Mouse (Mus musculus) layer of hippocampus, postnatal 14 days (tissue): ENCODE measurements at regions not wholly inside any gene's neighbourhood (a gene's known extent, or its start where the extent isn't known, plus 50 kb on each side); places are given as distances from the start of the nearest gene placed in this dataset.

Source experiments
- DNase-seq, 2 experiments: peaks; one replicate each; pipeline ENCODE4 v3.0.0; 2021 to 2022; ENCODE audit warnings: low spot score in 2 of 2, mixed read lengths in 1 of 2

GRCm38 (mm10) chr14:76917139-76917929 lies 119.2 kb upstream of the Ccdc122 start:
- no peak for DNase-seq

- DNase-seq: no peak
Observed at GRCm38 (mm10) chr14:76913850-76914249, 122.7 kb upstream of the Ccdc122 start.

GRCm38 (mm10) chr14:76912301-76913001 lies 124.1 kb upstream of the Ccdc122 start:
- no peak for DNase-seq

GRCm38 (mm10) chr14:76911271-76911670 lies 125.3 kb upstream of the Ccdc122 start:
- DNase-seq: no peak

- no peak for DNase-seq
Observed at GRCm38 (mm10) chr14:76910186-76910585, 126.4 kb upstream of the Ccdc122 start.

GRCm38 (mm10) chr14:76907941-76908340 lies 128.6 kb upstream of the Ccdc122 start:
- no peak for DNase-seq

GRCm38 (mm10) chr14:76902962-76903757 lies 133.4 kb upstream of the Ccdc122 start:
- no peak for DNase-seq

GRCm38 (mm10) chr14:76901490-76901889 lies 135.1 kb upstream of the Ccdc122 start:
- no peak for DNase-seq

- no peak for DNase-seq
Observed at GRCm38 (mm10) chr14:76899331-76899730, 137.2 kb upstream of the Ccdc122 start.

GRCm38 (mm10) chr14:76887708-76888107 lies 148.9 kb upstream of the Ccdc122 start:
- no peak for DNase-seq

- no peak for DNase-seq
Observed at GRCm38 (mm10) chr14:76887201-76887600, 149.4 kb upstream of the Ccdc122 start.

- no peak for DNase-seq
Observed at GRCm38 (mm10) chr14:76883231-76883651, 153.3 kb upstream of the Ccdc122 start.

GRCm38 (mm10) chr14:76882711-76883171 lies 153.8 kb upstream of the Ccdc122 start:
- peak; percentile 46 to 53 for DNase-seq

- peak in 1 of 2 experiments; percentile 29 for DNase-seq
Observed at GRCm38 (mm10) chr14:76880851-76881250, 155.7 kb upstream of the Ccdc122 start.

- DNase-seq: no peak
Observed at GRCm38 (mm10) chr14:76877306-76877705, 159.3 kb upstream of the Ccdc122 start.

- peak; percentile 58 to 77 for DNase-seq
Observed at GRCm38 (mm10) chr14:76876015-76876414, 160.6 kb upstream of the Ccdc122 start.

GRCm38 (mm10) chr14:76875266-76875900 lies 161.2 kb upstream of the Ccdc122 start:
- no peak for DNase-seq

- DNase-seq: no peak
Observed at GRCm38 (mm10) chr14:76874542-76875265, 161.9 kb upstream of the Ccdc122 start.

GRCm38 (mm10) chr14:76873684-76874083 lies 162.9 kb upstream of the Ccdc122 start:
- no peak for DNase-seq

- DNase-seq: no peak
Observed at GRCm38 (mm10) chr14:76872976-76873375, 163.6 kb upstream of the Ccdc122 start.
